Mouse (Mus musculus) kidney, adult 2 months (tissue): Measurements from ENCODE around the gene Hdac4.

Experiments
- CTCF ChIP-seq: fragments of 200-500 bp; conservative IDR thresholded peaks from 2 replicates; pipeline ENCODE4 v1.5.1; 2011; ENCODE audit warnings: low read depth, mild to moderate bottlenecking, control low read depth, low read length, moderate library complexity, mixed read lengths; ENCODE audit not compliant: insufficient read depth, insufficient read length
- POLR2A ChIP-seq: fragments of 200-500 bp; IDR thresholded peaks from one replicate; pipeline ENCODE4 v1.6.1; 2011; ENCODE audit warnings: low read depth, low read length, control low read depth

- TF ChIP-seq POLR2A (no peak), CTCF (0 out of 2 replicates have a peak, but pooled peaks have one; percentile 16)
These were observed 214.1 kb downstream of the Hdac4 start for GRCm38 (mm10) chr1:91981381-91981780.
